Mouse (Mus musculus): Measurements from ENCODE around the gene Kdm2b.

- no peak for TF ChIP-seq CTCF (IDR thresholded peaks at IDR 0.05; ENCODE audit: borderline replicate concordance, control insufficient read depth, extremely low read depth, insufficient read depth, low read length, poor library complexity)
- no peak for TF ChIP-seq POLR2A (IDR thresholded peaks at IDR 0.05; ENCODE audit: control insufficient read depth, extremely low read depth, insufficient read depth, low read length, poor library complexity)
Measured at GRCm38 (mm10) chr5:122832536-122832935, 157.1 kb downstream of the Kdm2b start.
